Mouse (Mus musculus) kidney, embryonic 16.5 days (tissue): ENCODE measurements at regions not wholly inside any gene's neighbourhood (a gene's known extent, or its start where the extent isn't known, plus 50 kb on each side); places are given as distances from the start of the nearest gene placed in this dataset.

ENCODE experiments used
- ATAC-seq: fragments of 200-750 bp; cut with Nextera tagmentation; 2 replicates; pipeline ENCODE4 v1.8.0; 2017; ENCODE audit warnings: moderate TSS enrichment; ENCODE audit not compliant: low FRiP score, low TSS enrichment
- H3K27ac ChIP-seq: fragments of 300-500 bp; sonication (generic); 2 replicates; pipeline ENCODE4 v1.5.1; 2014; ENCODE audit warnings: low read length
- H3K27me3 ChIP-seq: fragments of 300-500 bp; sonication (generic); 2 replicates; pipeline ENCODE4 v1.6.1; 2014; ENCODE audit warnings: low read length, control low read depth, mixed read lengths; ENCODE audit not compliant: insufficient read depth
- H3K36me3 ChIP-seq: fragments of 300-500 bp; sonication (generic); 2 replicates; pipeline ENCODE4 v1.6.1; 2014; ENCODE audit warnings: low read length, control low read depth, mixed read lengths; ENCODE audit not compliant: insufficient read depth
- H3K4me1 ChIP-seq: fragments of 300-500 bp; sonication (generic); 2 replicates; pipeline ENCODE4 v1.6.1; 2014; ENCODE audit warnings: low read length, control low read depth, mixed read lengths; ENCODE audit not compliant: insufficient read depth
- H3K4me2 ChIP-seq: fragments of 300-500 bp; sonication (generic); replicated peaks from 2 replicates; pipeline ENCODE4 v1.6.1; 2014; ENCODE audit warnings: low read depth, low read length
- H3K4me3 ChIP-seq: fragments of 300-500 bp; sonication (generic); 2 replicates; pipeline ENCODE4 v1.5.1; 2014; ENCODE audit warnings: mild to moderate bottlenecking, low read length
- H3K9ac ChIP-seq: fragments of 300-500 bp; sonication (generic); replicated peaks from 2 replicates; pipeline ENCODE4 v1.6.1; 2014; ENCODE audit warnings: low read length
- H3K9me3 ChIP-seq: fragments of 300-500 bp; sonication (generic); 2 replicates; pipeline ENCODE4 v1.6.1; 2016; ENCODE audit warnings: low read length, control low read depth
- WGBS: fragments of 180-500 bp; shearing (Covaris S2); extraction: QIAGEN DNeasy Blood & Tissue Kit; methylation state at CpG from one replicate; pipeline ENCODE4 v1.1.7; 2014; 5-methylcytosine and 5-hydroxymethylcytosine counted together

DNA sequence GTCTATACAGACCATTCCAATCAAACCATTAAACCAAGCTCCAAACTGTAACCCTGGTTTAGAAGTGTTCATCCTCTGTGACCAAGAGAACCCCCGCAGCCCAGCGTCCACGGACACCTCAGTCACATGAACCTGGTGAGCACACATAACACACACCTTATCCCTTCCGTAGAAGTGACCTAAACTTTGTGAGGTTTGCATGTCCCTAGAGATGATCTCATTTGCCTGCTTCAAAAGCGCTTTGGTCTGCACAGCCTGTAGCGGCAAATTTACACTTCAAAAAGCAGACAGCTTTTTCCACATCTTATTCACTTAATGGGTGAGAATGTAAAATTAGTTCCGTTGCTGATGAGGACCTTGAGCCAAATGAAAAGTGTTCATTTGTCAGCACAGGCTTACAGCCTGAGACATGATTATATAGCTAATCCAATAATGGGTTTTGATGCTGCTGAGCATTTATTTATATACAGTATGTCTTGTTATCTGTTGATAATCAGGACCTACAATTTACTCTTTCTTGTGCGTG, 122.3 kb upstream of the Lmo4 start:
- Histone ChIP-seq H3K27ac (no peak overlapping the region), H3K27me3 (no peaks in the 10 kb centered on the region), H3K4me1 (no peaks in the 10 kb centered on the region), H3K36me3 (no peaks in the 10 kb centered on the region), H3K4me2 (no peak overlapping the region), H3K4me3 (no peak overlapping the region), H3K9me3 (no peaks in the 10 kb centered on the region), H3K9ac (no peak overlapping the region)
- WGBS: 92% methylated on average over 8 of the region's 8 CpGs
- ATAC-seq: no peak

DNA sequence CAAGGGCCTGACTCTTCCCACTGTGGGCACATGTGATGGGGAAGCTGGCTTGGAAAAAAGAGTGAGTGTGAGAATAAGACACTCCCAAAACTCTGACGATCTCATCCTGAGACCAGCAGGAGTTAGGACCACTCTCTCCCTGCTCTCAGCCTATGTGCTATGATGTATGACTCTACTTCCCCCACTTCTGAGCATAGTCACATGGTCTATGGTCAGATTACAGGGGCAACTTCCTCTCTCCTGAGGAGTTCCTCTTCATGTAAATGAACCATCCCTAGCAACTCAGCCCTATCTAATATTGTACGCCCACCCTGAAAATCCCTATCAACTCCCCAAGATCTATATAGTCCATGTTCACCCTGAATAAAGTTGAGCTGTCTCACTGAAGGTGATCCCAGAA, 120.0 kb upstream of the Lmo4 start:
- Histone ChIP-seq H3K36me3 (no peaks in the 10 kb centered on the region), H3K4me2 (no peak overlapping the region), H3K9ac (no peak overlapping the region), H3K27ac (no peak overlapping the region), H3K4me3 (no peak overlapping the region), H3K27me3 (no peaks in the 10 kb centered on the region), H3K9me3 (no peaks in the 10 kb centered on the region), H3K4me1 (no peaks in the 10 kb centered on the region)
- 80% methylated on average over 2 of the region's 2 CpGs for WGBS
- no peak for ATAC-seq

GRCm38 (mm10) chr3:144323524-144323923, 118.5 kb upstream of the Lmo4 start:
- ATAC-seq: no peak
- Histone ChIP-seq H3K4me3 (no peak overlapping the region), H3K27me3 (no peaks in the 10 kb centered on the region), H3K9ac (no peak overlapping the region), H3K36me3 (no peaks in the 10 kb centered on the region), H3K4me1 (no peaks in the 10 kb centered on the region), H3K4me2 (no peak overlapping the region), H3K9me3 (no peaks in the 10 kb centered on the region), H3K27ac (no peak overlapping the region)
- WGBS: 92% methylated on average over 3 of the region's 3 CpGs

- Histone ChIP-seq H3K9me3 (no peaks in the 10 kb centered on the region), H3K4me1 (no peaks in the 10 kb centered on the region), H3K4me3 (no peak overlapping the region), H3K4me2 (no peak overlapping the region), H3K27me3 (no peaks in the 10 kb centered on the region), H3K36me3 (no peaks in the 10 kb centered on the region), H3K9ac (no peak overlapping the region), H3K27ac (no peak overlapping the region)
- no peak for ATAC-seq
- 64% methylated on average over 11 of the region's 11 CpGs for WGBS
Observed at GRCm38 (mm10) chr3:144319468-144320205, 114.6 kb upstream of the Lmo4 start.

GRCm38 (mm10) chr3:144318761-144319467, 113.9 kb upstream of the Lmo4 start:
- H3K36me3 ChIP-seq: no peaks in the 10 kb centered on the region
- no peaks in the 10 kb centered on the region for H3K9me3 ChIP-seq
- no peaks in the 10 kb centered on the region for H3K27me3 ChIP-seq
- no peaks in the 10 kb centered on the region for H3K4me1 ChIP-seq
- no peak for ATAC-seq
- no peak overlapping the region for H3K9ac ChIP-seq
- 64% methylated on average over 16 of the region's 16 CpGs for WGBS
- no peak overlapping the region for H3K4me3 ChIP-seq
- no peak overlapping the region for H3K4me2 ChIP-seq
- H3K27ac ChIP-seq: no peak overlapping the region

DNA sequence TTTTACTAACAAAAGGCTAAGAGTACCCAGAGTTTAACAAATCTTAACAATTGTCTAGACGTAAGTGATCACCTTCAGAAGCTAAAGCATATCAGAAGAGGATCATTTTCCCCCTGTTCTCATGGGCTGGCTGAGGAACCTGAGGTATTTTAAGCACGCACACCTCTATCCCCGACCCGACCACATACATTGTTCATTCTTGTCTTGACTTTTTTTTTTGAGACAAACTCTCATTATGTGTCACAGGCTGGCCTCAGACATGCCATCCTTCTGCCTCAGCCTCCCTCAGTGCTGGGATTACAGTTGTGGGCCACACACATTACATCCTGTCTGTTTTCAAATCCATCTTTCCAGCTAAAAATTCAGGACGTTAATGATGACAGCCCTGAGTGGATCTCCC, 105.7 kb upstream of the Lmo4 start:
- H3K9ac ChIP-seq: no peak overlapping the region
- no peak overlapping the region for H3K4me3 ChIP-seq
- WGBS: 82% methylated on average over 5 of the region's 5 CpGs
- H3K9me3 ChIP-seq: no peaks in the 10 kb centered on the region
- H3K27me3 ChIP-seq: no peaks in the 10 kb centered on the region
- H3K36me3 ChIP-seq: no peaks in the 10 kb centered on the region
- H3K4me1 ChIP-seq: no peaks in the 10 kb centered on the region
- no peak overlapping the region for H3K4me2 ChIP-seq
- no peak overlapping the region for H3K27ac ChIP-seq
- no peak for ATAC-seq

DNA sequence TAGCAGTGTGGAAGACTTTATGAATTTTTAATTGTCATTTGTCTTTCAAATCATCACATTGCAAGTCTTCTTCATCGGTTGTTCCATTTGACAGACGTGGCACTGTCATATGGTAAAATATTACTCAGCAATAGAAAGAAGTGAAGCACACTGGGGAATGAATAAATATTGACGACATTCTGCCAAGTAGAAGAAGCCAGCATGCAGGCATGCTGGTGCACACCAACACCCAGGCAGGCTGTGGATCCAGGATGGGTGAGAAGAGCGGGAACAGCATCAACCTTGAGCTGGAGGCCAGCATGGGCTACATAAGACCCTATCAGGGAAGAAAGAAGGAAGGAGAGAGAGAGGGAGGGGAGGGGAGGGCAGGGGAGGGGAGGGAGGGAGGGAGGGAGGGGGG, 103.6 kb upstream of the Lmo4 start:
- WGBS: 82% methylated on average over 4 of the region's 4 CpGs
- H3K4me3 ChIP-seq: no peak overlapping the region
- no peak overlapping the region for H3K27ac ChIP-seq
- H3K9me3 ChIP-seq: no peaks in the 10 kb centered on the region
- H3K9ac ChIP-seq: no peak overlapping the region
- no peaks in the 10 kb centered on the region for H3K4me1 ChIP-seq
- no peaks in the 10 kb centered on the region for H3K27me3 ChIP-seq
- no peaks in the 10 kb centered on the region for H3K36me3 ChIP-seq
- no peak overlapping the region for H3K4me2 ChIP-seq
- ATAC-seq: no peak

GRCm38 (mm10) chr3:144307557-144307956, 102.5 kb upstream of the Lmo4 start:
- Histone ChIP-seq H3K9ac (no peak overlapping the region), H3K27me3 (no peaks in the 10 kb centered on the region), H3K36me3 (no peaks in the 10 kb centered on the region), H3K4me3 (no peak overlapping the region), H3K9me3 (no peaks in the 10 kb centered on the region), H3K27ac (no peak overlapping the region), H3K4me1 (no peaks in the 10 kb centered on the region), H3K4me2 (no peak overlapping the region)
- ATAC-seq: no peak
- WGBS: 77% methylated on average over 3 of the region's 3 CpGs

- H3K9me3 ChIP-seq: no peaks in the 10 kb centered on the region
- no peaks in the 10 kb centered on the region for H3K36me3 ChIP-seq
- H3K4me3 ChIP-seq: no peak overlapping the region
- H3K27me3 ChIP-seq: no peaks in the 10 kb centered on the region
- no peaks in the 10 kb centered on the region for H3K4me1 ChIP-seq
- no peak overlapping the region for H3K27ac ChIP-seq
- H3K9ac ChIP-seq: no peak overlapping the region
- 52% methylated on average over 4 of the region's 4 CpGs for WGBS
- no peak for ATAC-seq
- H3K4me2 ChIP-seq: no peak overlapping the region
Observed at GRCm38 (mm10) chr3:144305456-144305855, 100.4 kb upstream of the Lmo4 start.

GRCm38 (mm10) chr3:144304924-144305323, 99.9 kb upstream of the Lmo4 start:
- no peaks in the 10 kb centered on the region for H3K9me3 ChIP-seq
- H3K27me3 ChIP-seq: no peaks in the 10 kb centered on the region
- no peak overlapping the region for H3K4me2 ChIP-seq
- H3K36me3 ChIP-seq: no peaks in the 10 kb centered on the region
- H3K9ac ChIP-seq: no peak overlapping the region
- H3K27ac ChIP-seq: no peak overlapping the region
- no peak for ATAC-seq
- WGBS: 24% methylated on average over 4 of the region's 4 CpGs
- H3K4me3 ChIP-seq: no peak overlapping the region
- no peaks in the 10 kb centered on the region for H3K4me1 ChIP-seq
